Mouse (Mus musculus): ENCODE data around the gene Pcsk1n.
A peak's percentile ranks its signal among the peaks of the same experiment; 100 is the strongest.
"Not testable (repeated sequence)": the region's sequence is repeated elsewhere in the genome, so short reads cannot be mapped to it uniquely, and the experiment has no call there.

Gene Pcsk1n

DNA sequence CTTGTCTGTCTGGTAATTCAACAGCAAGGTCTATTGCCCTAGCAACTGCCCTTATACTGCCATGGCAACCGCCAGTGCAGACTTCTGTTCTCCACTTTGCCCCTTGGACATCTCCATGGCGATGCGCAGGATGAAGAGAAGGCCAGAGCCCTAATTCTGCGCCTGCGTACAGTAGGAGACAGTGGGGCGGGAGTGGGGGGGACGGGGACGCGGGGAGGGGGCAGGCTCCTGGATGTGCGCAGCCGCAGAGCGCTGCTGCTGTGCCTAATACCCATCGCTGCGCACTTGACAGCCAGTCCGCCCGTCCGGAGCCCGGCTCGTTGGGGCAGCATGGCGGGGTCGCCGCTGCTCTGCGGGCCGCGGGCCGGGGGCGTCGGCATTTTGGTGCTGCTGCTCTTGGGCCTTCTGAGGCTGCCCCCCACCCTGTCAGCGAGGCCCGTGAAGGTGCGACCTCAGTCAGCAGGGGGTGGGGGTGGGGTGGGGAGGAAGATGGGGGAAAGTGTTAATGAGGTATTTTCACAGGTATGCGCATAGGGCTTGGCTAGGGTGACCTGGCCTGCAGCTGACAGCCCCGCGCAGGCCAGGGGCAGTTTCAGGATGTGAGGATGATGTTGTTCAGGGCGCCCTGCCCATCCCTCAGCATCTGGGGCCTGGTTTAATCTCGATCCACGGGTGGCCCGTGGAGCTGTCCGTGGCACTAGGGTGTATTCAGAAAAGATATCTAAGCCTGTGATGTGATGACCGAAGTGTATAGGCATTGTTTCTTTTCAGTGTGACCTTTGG lies at the start of gene Pcsk1n:
Gene Pcsk1n (plus strand): TSS at position 222 of the 783 bp plus-strand sequence.
- DNase-seq (ENCODE audit: extremely low spot score, low spot score): peak; percentile 42

- DNase-seq (ENCODE audit: extremely low spot score, low spot score): no peak
Observed at GRCm38 (mm10) chrX:7869826-7870225, 49.8 kb upstream of the Pcsk1n start.

- peak; percentile 60 for DNase-seq (ENCODE audit: extremely low spot score, low spot score)
Observed at GRCm38 (mm10) chrX:7878007-7878419, 41.6 kb upstream of the Pcsk1n start, which contains the start of gene Pim2. TSS of gene Pim2 (plus strand) at chrX:7878262.

GRCm38 (mm10) chrX:7878495-7878894 lies 41.1 kb upstream of the Pcsk1n start:
- no peak for DNase-seq (ENCODE audit: extremely low spot score, low spot score)

DNA sequence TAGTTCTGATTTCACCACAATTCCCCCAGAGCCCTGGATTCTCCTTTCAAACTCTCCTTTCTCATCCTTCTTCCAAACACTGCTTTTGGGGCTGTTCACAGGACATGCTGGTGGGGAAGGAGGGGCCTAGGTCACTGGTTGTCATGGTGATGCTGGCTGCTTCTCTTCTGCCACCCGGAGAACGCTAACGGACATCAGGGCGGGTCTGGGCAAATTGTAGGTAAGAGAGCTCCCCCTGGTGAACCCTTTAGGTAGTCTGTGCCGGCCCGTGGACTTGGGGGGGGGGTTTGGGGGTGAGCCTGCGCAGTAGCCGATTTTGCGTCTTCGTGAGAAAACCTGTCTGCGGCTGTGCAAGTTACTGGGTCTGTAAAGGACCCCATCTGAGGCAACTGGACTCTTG lies 39.8 kb upstream of the Pcsk1n start:
- DNase-seq (ENCODE audit: extremely low spot score, low spot score): peak; percentile 55

- peak; percentile 65 for DNase-seq (ENCODE audit: extremely low spot score, low spot score)
Observed at GRCm38 (mm10) chrX:7883841-7884567, 35.6 kb upstream of the Pcsk1n start, which contains the start of gene Slc35a2. TSS of gene Slc35a2 (plus strand) at chrX:7884028.

- no peak for DNase-seq (ENCODE audit: extremely low spot score, low spot score)
Observed at GRCm38 (mm10) chrX:7898211-7898610, 21.4 kb upstream of the Pcsk1n start.

GRCm38 (mm10) chrX:7898880-7899874 lies 20.4 kb upstream of the Pcsk1n start, which contains the start of the genes Pqbp1 and Timm17b:
TSS of gene Pqbp1 (minus strand) at chrX:7899269.
TSS of gene Timm17b (plus strand) at chrX:7899357.
- DNase-seq (ENCODE audit: extremely low spot score, low spot score): peak; percentile 79

- DNase-seq (ENCODE audit: extremely low spot score, low spot score): no peak
Observed at GRCm38 (mm10) chrX:7904441-7904840, 15.2 kb upstream of the Pcsk1n start.

- no peak for DNase-seq (ENCODE audit: extremely low spot score, low spot score)
Observed at GRCm38 (mm10) chrX:7907735-7908134, 11.9 kb upstream of the Pcsk1n start, which contains the start of gene Gm10491. TSS of gene Gm10491 (minus strand) at chrX:7907835.

- not testable (repeated sequence) for DNase-seq (ENCODE audit: extremely low spot score, low spot score)
Observed at GRCm38 (mm10) chrX:7909242-7909641, 10.4 kb upstream of the Pcsk1n start, which contains the start of gene Gm10490. TSS of gene Gm10490 (plus strand) at chrX:7909542.

- DNase-seq (ENCODE audit: extremely low spot score, low spot score): no peak
Observed at GRCm38 (mm10) chrX:7910473-7910872, 9.1 kb upstream of the Pcsk1n start.

- not testable (repeated sequence) for DNase-seq (ENCODE audit: extremely low spot score, low spot score)
Observed at GRCm38 (mm10) chrX:7915669-7916068, 4.0 kb upstream of the Pcsk1n start.

GRCm38 (mm10) chrX:7917960-7918359 lies 1.7 kb upstream of the Pcsk1n start:
- not testable (repeated sequence) for DNase-seq (ENCODE audit: extremely low spot score, low spot score)

- DNase-seq (ENCODE audit: extremely low spot score, low spot score): peak; percentile 35
Observed at GRCm38 (mm10) chrX:7922032-7922431, 2.4 kb downstream of the Pcsk1n start.

GRCm38 (mm10) chrX:7926266-7926665 lies 6.6 kb downstream of the Pcsk1n start:
- no peak for DNase-seq (ENCODE audit: extremely low spot score, low spot score)

DNA sequence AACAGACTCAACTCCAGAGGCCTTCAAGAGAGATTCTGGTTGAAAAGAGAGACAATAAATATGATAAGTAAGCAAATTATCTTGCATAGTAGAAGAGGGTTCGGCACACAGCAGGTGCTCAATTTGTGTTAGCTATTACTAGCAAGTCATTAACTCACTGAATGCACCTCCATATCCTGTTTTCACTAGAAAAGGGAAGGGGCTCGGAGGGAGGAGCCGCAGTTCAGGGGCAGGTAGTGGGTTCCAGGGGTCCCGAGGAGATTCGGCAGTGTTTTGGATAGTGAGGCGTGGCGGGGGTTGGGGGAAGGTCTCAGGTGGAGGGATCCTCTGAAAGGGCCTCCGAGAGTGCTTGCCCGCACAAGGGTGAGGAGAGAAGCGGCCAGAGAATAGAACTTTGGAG lies 7.5 kb downstream of the Pcsk1n start:
- DNase-seq (ENCODE audit: extremely low spot score, low spot score): no peak

DNA sequence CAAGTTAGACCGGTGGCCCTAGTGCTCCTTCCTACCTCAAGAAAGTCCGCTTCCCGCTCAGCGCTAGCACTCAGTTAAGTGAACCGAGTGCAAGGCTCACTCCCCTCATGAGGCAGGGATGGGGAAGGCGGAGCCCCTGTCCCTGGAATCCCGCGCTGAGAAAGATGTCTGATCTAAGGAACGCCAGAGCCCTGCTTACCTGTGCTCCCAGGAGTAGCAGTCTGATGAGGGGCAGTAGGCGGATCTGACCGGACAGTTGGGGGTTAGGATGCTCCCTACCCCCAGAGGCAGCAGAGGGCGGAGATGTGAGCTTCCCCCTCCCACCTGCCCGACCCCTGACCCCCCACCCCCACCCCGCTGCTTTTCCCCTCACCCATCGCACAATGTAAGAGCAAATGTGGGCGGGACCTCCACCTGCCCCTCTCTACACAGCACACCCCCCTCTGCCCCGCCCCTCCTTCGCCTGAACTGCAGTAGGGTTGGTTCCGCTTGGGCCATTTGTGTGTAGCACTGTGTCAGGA lies 8.7 kb downstream of the Pcsk1n start, which contains the start of gene Eras:
Gene Eras (minus strand): TSS at position 338 of the 521 bp plus-strand sequence.
- no peak for DNase-seq (ENCODE audit: extremely low spot score, low spot score)

- no peak for DNase-seq (ENCODE audit: extremely low spot score, low spot score)
Observed at GRCm38 (mm10) chrX:7936874-7937273, 17.3 kb downstream of the Pcsk1n start.

DNA sequence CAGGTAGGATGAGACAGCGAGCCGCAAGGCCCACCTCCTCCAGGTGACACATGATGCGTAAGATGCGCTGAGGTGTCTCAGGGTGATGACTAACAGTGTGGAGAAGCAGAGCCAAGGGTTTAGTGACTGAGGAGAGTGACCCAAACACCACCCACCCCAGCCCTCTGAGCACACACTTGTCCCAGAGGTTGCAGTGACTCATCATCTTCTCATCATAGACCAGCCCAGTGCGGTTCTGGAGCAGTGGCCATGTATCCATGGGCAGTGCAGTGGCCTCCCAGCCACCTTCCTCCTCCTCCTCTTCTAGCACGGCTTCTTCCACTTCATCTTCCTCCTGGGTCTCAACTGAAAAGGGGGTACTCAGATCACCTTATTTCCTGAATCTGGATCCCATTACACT lies 18.0 kb downstream of the Pcsk1n start:
- DNase-seq (ENCODE audit: extremely low spot score, low spot score): no peak

Data from neural tube, embryonic 10.5 days (tissue).